Mouse (Mus musculus) brain, embryonic 14.5 days (tissue): ENCODE measurements around the gene Ehbp1l1.

ENCODE experiments used
- CTCF ChIP-seq: fragments of 200-500 bp; IDR thresholded peaks from 2 replicates; pipeline ENCODE4 v1.5.1; 2012; ENCODE audit warnings: inconsistent platforms, mild to moderate bottlenecking, moderate library complexity, borderline replicate concordance; ENCODE audit not compliant: insufficient read depth, insufficient read length; ENCODE audit errors: extremely low read depth
- POLR2A ChIP-seq: fragments of 200-500 bp; IDR thresholded peaks from 2 replicates; pipeline ENCODE4 v1.6.1; 2012; ENCODE audit warnings: mild to moderate bottlenecking, inconsistent platforms, borderline replicate concordance; ENCODE audit not compliant: poor library complexity, insufficient read depth, insufficient read length, severe bottlenecking; ENCODE audit errors: extremely low read depth

- TF ChIP-seq CTCF (no peak), POLR2A (no peak)
These were observed 40.7 kb downstream of the Ehbp1l1 start for GRCm38 (mm10) chr19:5685431-5685830.
